Mouse (Mus musculus) kidney, embryonic 16.5 days (tissue): ENCODE results near the gene Gjd3. TPM values are rescaled to one million over a fixed set of nuclear protein-coding genes. Genes with fewer than 3 reads are reported as not detected.

Experiments
- ATAC-seq: fragments of 200-750 bp; cut with Nextera tagmentation; 2 replicates; pipeline ENCODE4 v1.8.0; 2017; ENCODE audit warnings: moderate TSS enrichment; ENCODE audit not compliant: low FRiP score, low TSS enrichment
- H3K27ac ChIP-seq: fragments of 300-500 bp; sonication (generic); 2 replicates; pipeline ENCODE4 v1.5.1; 2014; ENCODE audit warnings: low read length
- H3K27me3 ChIP-seq: fragments of 300-500 bp; sonication (generic); 2 replicates; pipeline ENCODE4 v1.6.1; 2014; ENCODE audit warnings: low read length, control low read depth, mixed read lengths; ENCODE audit not compliant: insufficient read depth
- H3K36me3 ChIP-seq: fragments of 300-500 bp; sonication (generic); 2 replicates; pipeline ENCODE4 v1.6.1; 2014; ENCODE audit warnings: low read length, control low read depth, mixed read lengths; ENCODE audit not compliant: insufficient read depth
- H3K4me1 ChIP-seq: fragments of 300-500 bp; sonication (generic); 2 replicates; pipeline ENCODE4 v1.6.1; 2014; ENCODE audit warnings: low read length, control low read depth, mixed read lengths; ENCODE audit not compliant: insufficient read depth
- H3K4me2 ChIP-seq: fragments of 300-500 bp; sonication (generic); replicated peaks from 2 replicates; pipeline ENCODE4 v1.6.1; 2014; ENCODE audit warnings: low read depth, low read length
- H3K4me3 ChIP-seq: fragments of 300-500 bp; sonication (generic); 2 replicates; pipeline ENCODE4 v1.5.1; 2014; ENCODE audit warnings: mild to moderate bottlenecking, low read length
- H3K9ac ChIP-seq: fragments of 300-500 bp; sonication (generic); replicated peaks from 2 replicates; pipeline ENCODE4 v1.6.1; 2014; ENCODE audit warnings: low read length
- H3K9me3 ChIP-seq: fragments of 300-500 bp; sonication (generic); 2 replicates; pipeline ENCODE4 v1.6.1; 2016; ENCODE audit warnings: low read length, control low read depth
- WGBS: fragments of 180-500 bp; shearing (Covaris S2); extraction: QIAGEN DNeasy Blood & Tissue Kit; methylation state at CpG from one replicate; pipeline ENCODE4 v1.1.7; 2014; 5-methylcytosine and 5-hydroxymethylcytosine counted together
- polyA plus RNA-seq: library from polyadenylated mRNA; unstranded; fragments of >200 nt; fragmentation: Nextera tagmentation; extraction: Ambion mirVana; gene quantifications from 2 replicates; pipeline ENCODE4 v1.2.1, GENCODE M21; 2015

Gjd3 gene
- polyA plus RNA-seq, 1 experiment from 2014 or later: 0.59 TPM

- Histone ChIP-seq H3K4me1 (peaks cover 65% of the 10 kb centered on the region), H3K4me2 (no peak overlapping the region), H3K36me3 (peaks cover 7% of the 10 kb centered on the region; the same call in 1 of the 2 replicates), H3K4me3 (no peak overlapping the region), H3K27me3 (no peaks in the 10 kb centered on the region), H3K27ac (no peak overlapping the region), H3K9me3 (no peaks in the 10 kb centered on the region), H3K9ac (no peak overlapping the region)
- ATAC-seq: no peak
- 71% methylated on average over 10 of the region's 10 CpGs for WGBS
These were observed 26.5 kb downstream of the Gjd3 start for GRCm38 (mm10) chr11:98956340-98956739.

DNA sequence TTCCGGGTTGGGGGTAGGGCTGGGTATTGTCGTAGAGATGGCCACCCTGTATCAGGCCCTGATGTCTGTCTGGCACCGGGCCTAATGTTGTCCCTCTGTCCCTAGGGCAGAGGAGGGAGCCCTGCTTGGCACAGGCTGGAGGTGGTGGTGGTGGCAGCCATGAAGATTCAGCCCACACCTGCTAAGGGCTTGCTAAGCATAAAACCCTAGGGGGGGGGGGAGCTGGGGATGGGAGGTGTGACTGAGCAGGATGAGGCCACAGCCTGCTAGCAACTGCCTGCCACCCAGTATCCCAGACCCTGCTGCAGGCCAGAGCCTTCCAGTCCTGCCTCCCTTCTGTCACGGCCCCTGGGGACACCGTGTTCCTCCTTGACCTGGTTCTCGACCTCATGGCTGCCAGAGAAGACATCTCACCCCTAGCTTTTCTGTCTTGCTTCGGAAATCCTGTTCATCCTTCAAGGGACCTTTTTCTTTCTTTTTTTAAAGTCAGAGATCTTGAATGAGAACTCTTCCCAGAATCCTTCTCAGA is 27.0 kb downstream of the Gjd3 start:
- no peak for ATAC-seq
- no peak overlapping the region for H3K9ac ChIP-seq
- H3K4me2 ChIP-seq: no peak overlapping the region
- peaks cover 65% of the 10 kb centered on the region for H3K4me1 ChIP-seq
- 28% methylated on average over 7 of the region's 7 CpGs for WGBS
- H3K9me3 ChIP-seq: no peaks in the 10 kb centered on the region
- no peak overlapping the region; the same call in 1 of the 2 replicates for H3K27ac ChIP-seq
- H3K4me3 ChIP-seq: no peak overlapping the region
- peaks cover 7% of the 10 kb centered on the region; the same call in 1 of the 2 replicates for H3K36me3 ChIP-seq
- no peaks in the 10 kb centered on the region for H3K27me3 ChIP-seq

DNA sequence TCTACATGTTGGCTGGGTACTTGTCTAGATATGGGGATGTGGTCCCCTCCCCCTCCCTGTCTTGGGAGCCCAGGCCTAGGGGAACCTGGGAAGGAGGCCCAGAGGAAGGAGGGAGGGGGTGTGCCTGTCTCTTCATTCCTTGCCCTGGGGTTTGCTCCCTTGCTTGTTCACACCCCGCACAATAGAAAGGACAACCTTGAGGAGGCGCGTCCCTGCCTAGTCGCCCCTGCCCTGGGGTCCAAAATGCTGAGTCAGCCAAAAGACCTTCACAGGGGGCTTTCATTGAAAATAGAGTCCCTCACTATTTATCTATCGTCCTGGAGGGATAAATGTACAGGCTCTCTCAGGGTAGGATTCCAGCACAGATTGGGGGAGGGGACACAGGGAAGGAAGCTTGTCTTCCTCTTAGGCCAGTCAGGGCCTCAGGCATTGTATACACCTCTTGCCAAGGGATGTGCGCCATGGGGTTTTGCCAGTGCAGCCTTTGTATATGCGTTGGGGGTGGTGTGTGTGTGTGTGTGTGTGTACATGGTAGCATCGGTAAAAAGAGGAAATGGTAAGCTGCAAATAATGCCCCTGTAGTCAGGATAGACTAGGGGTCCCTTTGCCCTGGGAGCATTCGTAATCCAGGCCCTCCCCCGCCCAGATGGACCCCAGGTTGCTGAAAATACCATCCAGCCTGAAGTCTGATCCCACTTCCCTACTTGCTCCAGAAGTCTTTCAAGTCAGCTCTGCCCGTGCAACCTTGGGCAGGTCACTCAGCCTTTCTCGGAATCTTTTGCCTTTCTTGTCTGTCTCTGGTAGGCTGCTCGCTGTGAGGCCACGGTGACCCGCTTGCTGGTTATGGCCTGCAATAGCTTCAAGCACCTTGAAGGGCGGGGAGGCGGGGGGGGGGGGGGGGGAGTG is 27.8 kb downstream of the Gjd3 start:
- Histone ChIP-seq H3K27me3 (no peaks in the 10 kb centered on the region), H3K4me2 (peak overlapping the region; percentile 39), H3K4me3 (peak overlapping the region; percentile 6; the same call in 1 of the 2 replicates), H3K27ac (peak overlapping the region; percentile 87), H3K36me3 (peaks cover 14% of the 10 kb centered on the region; the same call in 1 of the 2 replicates), H3K4me1 (peaks cover 67% of the 10 kb centered on the region), H3K9me3 (no peaks in the 10 kb centered on the region), H3K9ac (peak overlapping the region; percentile 43)
- peak; percentile 28; the same call in 1 of the 2 replicates for ATAC-seq
- 23% methylated on average over 15 of the region's 17 CpGs for WGBS

- Histone ChIP-seq H3K27me3 (no peaks in the 10 kb centered on the region), H3K4me3 (peak overlapping the region; percentile 6; the same call in 1 of the 2 replicates), H3K9me3 (no peaks in the 10 kb centered on the region), H3K4me2 (peak overlapping the region; percentile 39), H3K27ac (peak overlapping the region; percentile 87), H3K36me3 (peaks cover 14% of the 10 kb centered on the region; the same call in 1 of the 2 replicates), H3K4me1 (peaks cover 67% of the 10 kb centered on the region), H3K9ac (peak overlapping the region; percentile 43)
- 4% methylated on average over 10 of the region's 10 CpGs for WGBS
- ATAC-seq: peak; percentile 73
These were observed 28.4 kb downstream of the Gjd3 start for GRCm38 (mm10) chr11:98954373-98954772.

DNA sequence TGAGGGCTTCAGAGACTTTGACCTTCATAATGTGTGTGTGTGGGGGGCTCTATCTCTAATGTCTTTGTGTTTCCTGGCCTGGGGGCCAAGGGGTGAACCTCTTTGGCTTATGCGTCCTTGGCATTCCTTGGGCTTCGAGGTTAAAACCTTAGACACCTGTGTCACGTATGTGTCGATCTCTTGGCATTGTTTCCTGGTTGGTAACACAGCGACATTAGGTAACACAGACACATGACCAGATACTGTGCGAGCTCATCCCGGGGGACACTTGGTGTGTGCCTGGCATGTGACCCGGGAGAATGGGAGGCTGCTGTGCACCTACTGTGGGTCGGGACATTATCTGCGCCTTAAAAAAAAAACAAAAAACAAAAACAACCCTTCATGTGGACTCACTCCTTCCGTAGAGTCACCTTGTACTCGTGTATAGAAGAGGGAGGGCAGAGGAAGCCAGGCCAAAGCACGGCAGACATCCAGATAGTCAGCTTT is 28.9 kb downstream of the Gjd3 start:
- H3K9me3 ChIP-seq: no peaks in the 10 kb centered on the region
- no peak overlapping the region for H3K9ac ChIP-seq
- peaks cover 64% of the 10 kb centered on the region for H3K4me1 ChIP-seq
- H3K27me3 ChIP-seq: no peaks in the 10 kb centered on the region
- peaks cover 14% of the 10 kb centered on the region; the same call in 1 of the 2 replicates for H3K36me3 ChIP-seq
- WGBS: 26% methylated on average over 13 of the region's 13 CpGs
- peak overlapping the region; percentile 39; the same call in 1 of the 2 replicates for H3K4me2 ChIP-seq
- no peak for ATAC-seq
- no peak overlapping the region for H3K4me3 ChIP-seq
- H3K27ac ChIP-seq: peak overlapping the region; percentile 87

- no peak for ATAC-seq
- no peak overlapping the region for H3K9ac ChIP-seq
- WGBS: 26% methylated on average over 2 of the region's 2 CpGs
- H3K9me3 ChIP-seq: no peaks in the 10 kb centered on the region
- H3K27me3 ChIP-seq: no peaks in the 10 kb centered on the region
- H3K27ac ChIP-seq: no peak overlapping the region
- H3K4me3 ChIP-seq: no peak overlapping the region
- H3K36me3 ChIP-seq: peaks cover 14% of the 10 kb centered on the region; the same call in 1 of the 2 replicates
- H3K4me2 ChIP-seq: no peak overlapping the region
- peaks cover 62% of the 10 kb centered on the region for H3K4me1 ChIP-seq
These were observed 29.5 kb downstream of the Gjd3 start for GRCm38 (mm10) chr11:98953361-98953760.

DNA sequence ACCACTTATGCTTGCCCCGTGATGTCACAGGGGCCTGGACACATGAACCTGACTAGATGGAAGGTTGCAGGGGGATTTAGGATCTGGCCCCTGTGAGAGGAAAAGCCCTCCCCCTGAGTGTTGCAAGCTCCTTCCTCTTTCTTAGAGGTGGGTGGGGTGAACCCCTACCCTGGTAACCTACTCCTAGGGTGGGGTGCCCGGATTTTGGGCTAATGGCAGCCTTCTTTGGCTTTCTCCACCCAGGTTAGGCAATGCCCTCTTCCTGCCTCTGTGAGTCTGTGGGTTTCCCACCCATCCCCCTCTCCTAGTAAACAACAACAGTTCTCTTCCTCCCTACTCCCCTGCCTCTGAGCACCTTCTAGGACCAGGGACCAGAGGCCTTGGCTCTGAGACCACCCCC is 30.1 kb downstream of the Gjd3 start:
- Histone ChIP-seq H3K4me1 (peaks cover 63% of the 10 kb centered on the region), H3K4me2 (no peak overlapping the region), H3K9ac (0 out of 2 replicates have a peak overlapping the region, but pooled peaks have one; percentile 18), H3K9me3 (no peaks in the 10 kb centered on the region), H3K27ac (no peak overlapping the region), H3K27me3 (no peaks in the 10 kb centered on the region), H3K4me3 (no peak overlapping the region), H3K36me3 (peaks cover 14% of the 10 kb centered on the region; the same call in 1 of the 2 replicates)
- WGBS: 73% methylated on average over 2 of the region's 2 CpGs
- no peak for ATAC-seq

GRCm38 (mm10) chr11:98952111-98952510 is 30.7 kb downstream of the Gjd3 start:
- Histone ChIP-seq H3K9me3 (no peaks in the 10 kb centered on the region), H3K4me2 (no peak overlapping the region), H3K27me3 (no peaks in the 10 kb centered on the region), H3K27ac (no peak overlapping the region), H3K4me1 (peaks cover 69% of the 10 kb centered on the region), H3K4me3 (no peak overlapping the region), H3K36me3 (peaks cover 14% of the 10 kb centered on the region; the same call in 1 of the 2 replicates), H3K9ac (no peak overlapping the region; the same call in 1 of the 2 replicates)
- WGBS: 71% methylated on average over 1 of the region's 1 CpGs
- no peak for ATAC-seq

DNA sequence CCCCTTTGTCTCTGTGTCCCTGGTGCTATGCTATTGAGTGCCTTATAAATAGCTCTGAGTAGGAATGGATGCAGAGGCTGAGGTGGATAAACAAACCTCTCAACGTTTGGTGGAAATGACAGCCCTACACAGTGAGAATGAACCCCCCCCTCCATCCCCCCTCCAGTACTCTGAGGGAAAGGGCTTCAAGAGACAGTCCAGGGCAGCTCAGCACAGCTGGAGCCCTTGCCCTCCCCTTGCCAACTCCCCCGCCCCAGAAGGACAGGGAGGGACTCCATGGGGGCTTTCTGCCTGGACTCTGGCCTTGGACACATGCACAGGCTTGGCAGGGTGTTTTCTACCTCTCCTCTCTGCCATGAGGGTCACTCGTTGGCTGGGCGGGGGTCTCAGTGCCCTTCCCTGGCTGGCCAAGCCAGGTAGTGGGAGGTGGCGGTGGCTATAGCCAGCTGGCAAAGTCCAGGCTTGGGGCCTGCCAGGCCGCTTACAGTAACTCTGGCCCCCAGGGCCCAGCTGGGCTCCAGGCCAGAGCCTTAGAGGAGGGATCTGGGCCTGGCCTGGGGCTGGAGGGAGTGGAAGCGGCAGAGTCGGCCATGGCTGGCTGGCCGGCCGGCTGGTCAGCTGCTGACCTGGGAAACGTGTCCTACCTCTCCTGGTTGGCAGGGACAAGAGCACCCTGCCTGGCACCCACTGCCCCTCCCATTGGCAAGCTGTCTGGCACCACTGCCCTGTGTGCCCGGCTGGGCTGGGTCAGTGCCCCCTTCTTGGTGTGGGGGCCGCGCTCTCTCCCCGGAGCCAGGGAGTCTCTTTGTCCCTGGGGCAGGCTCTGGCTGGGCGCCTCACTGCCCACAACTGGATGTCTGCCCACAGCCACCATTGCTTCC is 31.6 kb downstream of the Gjd3 start:
- Histone ChIP-seq H3K4me3 (no peak overlapping the region), H3K4me2 (peak overlapping the region; percentile 28; the same call in 1 of the 2 replicates), H3K4me1 (peaks cover 71% of the 10 kb centered on the region), H3K9ac (peak overlapping the region; percentile 60), H3K9me3 (no peaks in the 10 kb centered on the region), H3K36me3 (peaks cover 14% of the 10 kb centered on the region; the same call in 1 of the 2 replicates), H3K27me3 (no peaks in the 10 kb centered on the region), H3K27ac (peak overlapping the region; percentile 94)
- peak; percentile 74 for ATAC-seq
- 30% methylated on average over 14 of the region's 16 CpGs for WGBS
